Mouse (Mus musculus) myocyte (in vitro differentiated cells): ENCODE data around the gene Uqcrh. TPM values are rescaled to one million over a fixed set of nuclear protein-coding genes. Genes with fewer than 3 reads are reported as not detected.

ENCODE experiments used
- H3K27me3 ChIP-seq: one replicate; pipeline ENCODE4 v1.6.1; 2011; ENCODE audit not compliant: control insufficient read depth, insufficient read depth, insufficient read length
- H3K36me3 ChIP-seq: one replicate; pipeline ENCODE4 v1.6.1; 2011; ENCODE audit not compliant: control insufficient read depth, insufficient read depth
- H3K4me2 ChIP-seq: one replicate; pipeline ENCODE4 v1.6.1; 2011; ENCODE audit warnings: low read depth, control low read depth
- H3K4me3 ChIP-seq: one replicate; pipeline ENCODE4 v1.5.1; 2011; ENCODE audit warnings: mild to moderate bottlenecking, control low read depth, moderate library complexity
- H3K79me2 ChIP-seq: one replicate; pipeline ENCODE4 v1.6.1; 2011; ENCODE audit not compliant: control insufficient read depth, insufficient read depth
- H3ac ChIP-seq: one replicate; pipeline ENCODE4 v1.6.1; 2011; ENCODE audit not compliant: control insufficient read depth, insufficient read length
- CEBPB ChIP-seq: IDR thresholded peaks from 2 replicates; pipeline ENCODE4 v1.6.1; 2011; ENCODE audit warnings: mild to moderate bottlenecking, moderate library complexity; ENCODE audit not compliant: poor library complexity, insufficient read depth, severe bottlenecking
- E2F4 ChIP-seq: IDR thresholded peaks from one replicate; pipeline ENCODE4 v1.6.1; 2011; ENCODE audit warnings: mild to moderate bottlenecking, control low read depth, moderate library complexity; ENCODE audit not compliant: insufficient read depth
- MAX ChIP-seq: IDR thresholded peaks from one replicate; pipeline ENCODE4 v1.6.1; 2011; ENCODE audit warnings: low read depth, mild to moderate bottlenecking, control low read depth
- MYOD1 ChIP-seq, 3 experiments: IDR thresholded peaks; one replicate each; pipeline ENCODE4 v1.6.1; 2011; ENCODE audit warnings: control low read depth in 2 of 3, low read depth in 2 of 3, mild to moderate bottlenecking in 2 of 3, moderate library complexity in 1 of 3; ENCODE audit not compliant: insufficient read length in 2 of 3, control insufficient read depth in 1 of 3
- MYOG ChIP-seq, 3 experiments: IDR thresholded peaks; one replicate each; pipeline ENCODE4 v1.6.1; 2011; ENCODE audit warnings: control low read depth in 2 of 3, low read depth in 2 of 3, mild to moderate bottlenecking in 2 of 3; ENCODE audit not compliant: insufficient read length in 2 of 3, control insufficient read depth in 1 of 3, insufficient read depth in 1 of 3
- POLR2A ChIP-seq: IDR thresholded peaks from one replicate; pipeline ENCODE4 v1.6.1; 2011; ENCODE audit warnings: low read depth, mild to moderate bottlenecking, control low read depth, moderate library complexity; ENCODE audit not compliant: insufficient read length
- POLR2AphosphoS2 ChIP-seq: IDR thresholded peaks from one replicate; pipeline ENCODE4 v1.6.1; 2011; ENCODE audit warnings: low read depth, control low read depth; ENCODE audit not compliant: insufficient read length
- REST ChIP-seq: IDR thresholded peaks from one replicate; pipeline ENCODE4 v1.6.1; 2011; ENCODE audit warnings: mild to moderate bottlenecking, control low read depth, moderate library complexity; ENCODE audit not compliant: insufficient read depth, insufficient read length
- SRF ChIP-seq: IDR thresholded peaks from one replicate; pipeline ENCODE4 v1.6.1; 2011; ENCODE audit warnings: low read depth; ENCODE audit not compliant: control insufficient read depth, insufficient read length
- TCF12 ChIP-seq: IDR thresholded peaks from one replicate; pipeline ENCODE4 v1.6.1; 2011; ENCODE audit warnings: mild to moderate bottlenecking, control low read depth; ENCODE audit not compliant: poor library complexity, insufficient read depth, severe bottlenecking
- TCF3 ChIP-seq: IDR thresholded peaks from one replicate; pipeline ENCODE4 v1.6.1; 2011; ENCODE audit warnings: low read depth, control low read depth; ENCODE audit not compliant: insufficient read length
- USF1 ChIP-seq: IDR thresholded peaks from one replicate; pipeline ENCODE4 v1.6.1; 2011; ENCODE audit warnings: low read depth, mild to moderate bottlenecking, control low read depth, moderate library complexity
- polyA plus RNA-seq: library from polyadenylated mRNA; unstranded; fragments of >200 nt; fragmentation: generic; extraction: Trizol; gene quantifications from one replicate; pipeline ENCODE4 v1.2.1, GENCODE M21; 2012; ENCODE audit warnings: missing spikeins

Gene Uqcrh
- polyA plus RNA-seq, 1 experiment = 835 TPM

- peaks cover 26% of the 10 kb centered on the region for H3K36me3 ChIP-seq
- no peaks in the 10 kb centered on the region for H3K79me2 ChIP-seq
- H3K4me3 ChIP-seq = no peak overlapping the region
- H3ac ChIP-seq = no peak overlapping the region
- no peak for TF ChIP-seq MYOD1 (IDR thresholded peaks at IDR 0.05; ENCODE audit: control insufficient read depth in 1 of 3, insufficient read length in 2 of 3, low read depth in 2 of 3)
- TF ChIP-seq POLR2A = no peak
- no peak for TF ChIP-seq CEBPB
- no peak for TF ChIP-seq TCF12
- no peak for TF ChIP-seq MYOG (IDR thresholded peaks at IDR 0.05; ENCODE audit: control insufficient read depth in 1 of 3, insufficient read depth in 1 of 3, insufficient read length in 2 of 3, low read depth in 2 of 3)
- TF ChIP-seq REST = no peak
- no peak for TF ChIP-seq SRF
- no peak for TF ChIP-seq MAX
- no peak for TF ChIP-seq E2F4
- no peak for TF ChIP-seq TCF3
- TF ChIP-seq POLR2AphosphoS2 = no peak
- no peak for TF ChIP-seq USF1
- H3K27me3 ChIP-seq = no peaks in the 10 kb centered on the region
- no peak overlapping the region for H3K4me2 ChIP-seq
Measured at GRCm38 (mm10) chr4:116033374-116033773, 41.5 kb downstream of the Uqcrh start.

- Histone ChIP-seq H3ac (no peak overlapping the region), H3K27me3 (no peaks in the 10 kb centered on the region), H3K79me2 (no peaks in the 10 kb centered on the region), H3K4me2 (no peak overlapping the region), H3K4me3 (no peak overlapping the region), H3K36me3 (peaks cover 26% of the 10 kb centered on the region)
- no peak for TF ChIP-seq E2F4
- TF ChIP-seq MYOG (IDR thresholded peaks at IDR 0.05; ENCODE audit: control insufficient read depth in 1 of 3, insufficient read depth in 1 of 3, insufficient read length in 2 of 3, low read depth in 2 of 3) = no peak
- no peak for TF ChIP-seq CEBPB
- TF ChIP-seq MYOD1 (IDR thresholded peaks at IDR 0.05; ENCODE audit: control insufficient read depth in 1 of 3, insufficient read length in 2 of 3, low read depth in 2 of 3) = no peak
- TF ChIP-seq POLR2AphosphoS2 = no peak
- TF ChIP-seq POLR2A = no peak
- TF ChIP-seq REST = no peak
- TF ChIP-seq TCF3 = no peak
- TF ChIP-seq MAX = no peak
- no peak for TF ChIP-seq TCF12
- no peak for TF ChIP-seq SRF
- no peak for TF ChIP-seq USF1
Measured at GRCm38 (mm10) chr4:116032906-116033305, 42.0 kb downstream of the Uqcrh start.

DNA sequence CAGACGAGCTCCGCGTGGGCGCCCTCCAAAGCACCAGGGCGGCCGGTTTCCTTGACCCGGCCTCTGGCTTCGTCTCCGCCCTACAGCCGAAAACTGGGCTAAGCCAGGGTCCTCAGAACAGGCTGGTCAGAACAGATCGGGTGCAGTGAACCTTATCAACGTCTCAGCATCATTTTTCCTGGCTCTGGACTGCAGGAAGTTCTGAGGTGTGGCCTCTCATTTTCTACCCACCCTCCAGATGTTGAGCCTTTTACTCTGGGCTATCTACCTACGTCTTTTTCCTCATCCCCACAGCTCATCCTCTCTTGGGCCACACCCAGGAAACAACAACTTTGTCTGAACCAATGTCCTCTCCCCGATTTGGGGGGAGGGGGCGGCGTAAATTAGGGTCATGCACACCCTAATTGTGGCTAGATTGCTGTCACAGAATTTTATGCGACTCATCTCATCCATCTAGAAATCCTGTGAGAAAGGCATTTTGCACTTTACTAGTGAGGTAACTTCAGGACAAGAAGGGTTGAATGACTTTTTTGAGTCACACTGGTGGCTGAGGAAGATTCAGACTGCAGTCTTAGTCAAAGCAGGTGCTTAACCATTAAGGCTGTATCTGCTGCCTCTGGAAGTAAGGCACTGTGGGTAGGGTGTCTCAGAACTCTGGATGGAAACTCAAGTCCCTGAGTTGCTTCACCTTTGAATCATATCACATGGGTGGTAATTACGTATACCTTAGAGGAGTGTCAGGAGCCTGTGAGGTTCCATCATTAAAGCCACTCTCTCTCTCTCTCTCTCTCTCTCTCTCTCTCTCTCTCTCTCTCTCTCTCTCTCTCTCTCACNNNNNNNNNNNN, 56.7 kb downstream of the Uqcrh start, which contains the start of gene Faah:
Gene Faah, minus strand, starts transcription at position 25 of the 845 bp plus-strand sequence.
- H3K4me3 ChIP-seq = peak within 1 kb of the TSS; percentile 12
- H3K36me3 ChIP-seq = no peaks in the 10 kb centered on the region
- no peaks in the 10 kb centered on the region for H3K79me2 ChIP-seq
- TF ChIP-seq E2F4 (no peak), SRF (no peak), MYOD1 (IDR thresholded peaks at IDR 0.05; ENCODE audit: control insufficient read depth in 1 of 3, insufficient read length in 2 of 3, low read depth in 2 of 3) (no peak), MAX (no peak), MYOG (IDR thresholded peaks at IDR 0.05; ENCODE audit: control insufficient read depth in 1 of 3, insufficient read depth in 1 of 3, insufficient read length in 2 of 3, low read depth in 2 of 3) (no peak), CEBPB (no peak), POLR2AphosphoS2 (no peak), TCF12 (no peak), USF1 (no peak), POLR2A (no peak), TCF3 (no peak), REST (no peak)
- H3ac ChIP-seq = no peak within 1 kb of the TSS
- peaks cover 63% of the 10 kb centered on the region for H3K27me3 ChIP-seq
- H3K4me2 ChIP-seq = peak within 1 kb of the TSS; percentile 84

DNA sequence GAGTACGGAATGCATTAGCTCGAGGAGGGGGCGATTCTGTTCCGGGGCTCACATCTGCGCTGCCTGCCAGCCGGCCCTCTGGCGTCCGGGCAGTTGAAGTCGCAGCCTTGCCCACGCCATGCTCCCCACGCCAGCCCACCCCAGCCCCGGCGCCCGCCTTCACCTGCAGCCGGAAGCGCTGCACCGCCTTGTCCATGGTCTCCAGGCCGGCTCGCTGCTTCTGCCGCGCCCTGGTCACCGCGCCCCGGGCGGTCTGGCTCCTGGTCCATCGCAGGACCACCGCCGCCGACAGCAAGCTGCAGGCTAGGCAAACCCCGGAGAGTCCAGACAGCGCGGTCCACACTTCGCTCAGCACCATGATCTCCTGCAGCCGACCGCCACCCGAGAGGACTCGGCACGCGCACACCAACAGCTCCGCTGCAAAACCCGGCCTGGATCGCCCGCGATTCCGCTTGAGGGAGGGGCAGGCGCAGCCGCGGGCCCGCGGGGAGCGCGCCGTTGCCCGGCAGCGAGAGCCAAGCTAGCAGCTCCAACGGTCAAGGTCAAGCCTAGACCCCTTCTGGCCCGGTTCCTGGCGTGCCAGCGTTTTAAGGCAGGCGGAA, 57.5 kb downstream of the Uqcrh start:
- Histone ChIP-seq H3K27me3 (peaks cover 64% of the 10 kb centered on the region), H3K4me3 (peak overlapping the region; percentile 12), H3K79me2 (no peaks in the 10 kb centered on the region), H3K36me3 (no peaks in the 10 kb centered on the region), H3ac (no peak overlapping the region), H3K4me2 (peak overlapping the region; percentile 84)
- no peak for TF ChIP-seq USF1
- TF ChIP-seq POLR2AphosphoS2 = no peak
- no peak for TF ChIP-seq E2F4
- TF ChIP-seq MYOG (IDR thresholded peaks at IDR 0.05; ENCODE audit: control insufficient read depth in 1 of 3, insufficient read depth in 1 of 3, insufficient read length in 2 of 3, low read depth in 2 of 3) = no peak

Other genes starting within 250 kb of the Uqcrh start
- gene Mob3c, start 247.0 kb downstream of the Uqcrh start, polyA plus RNA-seq = 4.9 TPM
- gene Mknk1, start 235.9 kb downstream of the Uqcrh start, polyA plus RNA-seq = 31.7 TPM
- not detected for gene Kncn, start 190.7 kb downstream of the Uqcrh start, polyA plus RNA-seq
- gene 6430628N08Rik, start 184.4 kb downstream of the Uqcrh start, polyA plus RNA-seq = not detected
- gene Dmbx1, start 135.1 kb downstream of the Uqcrh start, polyA plus RNA-seq = 0.01 TPM
- gene Faah, start 57.1 kb downstream of the Uqcrh start, polyA plus RNA-seq = 0.08 TPM
- gene Nsun4, start 21.2 kb downstream of the Uqcrh start, polyA plus RNA-seq = 23.7 TPM
- 36.1 TPM for gene Lrrc41, start 198 bp upstream of the Uqcrh start, polyA plus RNA-seq
- gene Rad54l, start 48.6 kb upstream of the Uqcrh start, polyA plus RNA-seq = 2.2 TPM
- 75.9 TPM for gene Pomgnt1, start 48.8 kb upstream of the Uqcrh start, polyA plus RNA-seq
- 1.5 TPM for gene Lurap1, start 76.3 kb upstream of the Uqcrh start, polyA plus RNA-seq
- 0.16 TPM for gene Tspan1, start 92.5 kb upstream of the Uqcrh start, polyA plus RNA-seq
- not detected for gene 1700042G07Rik, start 98.3 kb upstream of the Uqcrh start, polyA plus RNA-seq
- not detected for gene Gm49337, start 98.3 kb upstream of the Uqcrh start, polyA plus RNA-seq
- gene Pik3r3, start 146.5 kb upstream of the Uqcrh start, polyA plus RNA-seq = 5.7 TPM